8 mouse cellular contexts compared by ENCODE assay signal in genomic region chr19:3576451-3577264, GRCm38 (mm10). TPM values are rescaled to one million over a fixed set of nuclear protein-coding genes. Genes with fewer than 3 reads are reported as not detected.
DNase-seq lines count a peak whose midpoint lies in the region; ATAC-seq and TF ChIP-seq lines count a peak whose summit lies in the region.

No protein-coding gene starts in this region.

- WGBS in heart, embryonic 15.5 days, result 71% methylated on average over 5 of the region's 5 CpGs
- WGBS in liver, embryonic 16.5 days (ENCODE audit: insufficient replicate concordance), result 60% methylated on average over 5 of the region's 5 CpGs

- peaks cover 5% of the 10 kb centered on the region for H3K36me3 ChIP-seq in G1E (replicated peaks)
- no peaks in the 10 kb centered on the region for H3K36me3 ChIP-seq in heart, embryonic 15.5 days
- H3K36me3 ChIP-seq in liver, embryonic 16.5 days (ENCODE audit: control insufficient read depth, insufficient read depth), result no peaks in the 10 kb centered on the region

- H3K27me3 ChIP-seq in G1E (ENCODE audit: insufficient read depth, low read length), result peaks cover 6% of the 10 kb centered on the region; the same call in 1 of the 2 replicates
- no peaks in the 10 kb centered on the region for H3K27me3 ChIP-seq in heart, embryonic 15.5 days
- no peaks in the 10 kb centered on the region for H3K27me3 ChIP-seq in liver, embryonic 16.5 days (ENCODE audit: control insufficient read depth, insufficient read depth, low read depth, low read length)

- no peak for TF ChIP-seq CTCF in gastrocnemius, adult 2 months (IDR thresholded peaks at IDR 0.05)
- TF ChIP-seq CTCF in G1E (IDR thresholded peaks at IDR 0.05; ENCODE audit: low read depth, low read length), result no peak

- no peak for ATAC-seq in G1E (ENCODE audit: extremely low read depth, insufficient number of reproducible peaks, low FRiP score, poor library complexity, severe bottlenecking)
- ATAC-seq in heart, embryonic 15.5 days (replicated peaks; ENCODE audit: insufficient number of reproducible peaks, insufficient read depth, low FRiP score, low read depth), result no peak
- no peak for ATAC-seq in liver, embryonic 16.5 days (ENCODE audit: low read depth)

- intact Hi-C loops in gastrocnemius, adult 2 months (cut with DNase I), result no loop called here

- peak; percentile 32 for DNase-seq in gastrocnemius, adult 2 months
- no peak for DNase-seq in gastrocnemius, postnatal 10 days
- DNase-seq in G1E (ENCODE audit: low spot score), result no peak
- no peak for DNase-seq in Muller cell, postnatal 12 days (ENCODE audit: inconsistent ontology term)
- DNase-seq in c-Kit-positive CD71-positive TER-119-positive erythroid progenitor cells, embryonic 14.5 days (ENCODE audit: low spot score), result no peak
- DNase-seq in layer of hippocampus, postnatal 25 days (ENCODE audit: extremely low spot score in 1 of 2, low spot score in 1 of 2), result no peak

- peak overlapping the region; percentile 100 for H3K27ac ChIP-seq in gastrocnemius, adult 2 months
- peak overlapping the region; percentile 97 for H3K27ac ChIP-seq in heart, embryonic 15.5 days
- H3K27ac ChIP-seq in liver, embryonic 16.5 days (ENCODE audit: low read length), result peak overlapping the region; percentile 95

- H3K4me3 ChIP-seq in gastrocnemius, adult 2 months, result peak overlapping the region; percentile 90
- peak overlapping the region; percentile 88; the same call in 1 of the 2 replicates for H3K4me3 ChIP-seq in G1E (ENCODE audit: low read depth, low read length)
- H3K4me3 ChIP-seq in heart, embryonic 15.5 days, result peak overlapping the region; percentile 87
- H3K4me3 ChIP-seq in liver, embryonic 16.5 days (ENCODE audit: low read depth, low read length), result peak overlapping the region; percentile 95

- H3K4me2 ChIP-seq in heart, embryonic 15.5 days, result peak overlapping the region; percentile 51
- peak overlapping the region; percentile 64 for H3K4me2 ChIP-seq in liver, embryonic 16.5 days (ENCODE audit: low read depth, low read length)

- H3K9me3 ChIP-seq in G1E (replicated peaks), result no peaks in the 10 kb centered on the region; the same call in 1 of the 2 replicates
- no peaks in the 10 kb centered on the region for H3K9me3 ChIP-seq in heart, embryonic 15.5 days (replicated peaks)
- H3K9me3 ChIP-seq in liver, embryonic 16.5 days (replicated peaks; ENCODE audit: control insufficient read depth, low read length), result no peaks in the 10 kb centered on the region

- H3K9ac ChIP-seq in heart, embryonic 15.5 days, result no peak overlapping the region
- peak overlapping the region; percentile 96 for H3K9ac ChIP-seq in liver, embryonic 16.5 days (ENCODE audit: low read depth, low read length)

- peaks cover 38% of the 10 kb centered on the region for H3K4me1 ChIP-seq in G1E (ENCODE audit: insufficient read depth, low read depth, low read length)
- peaks cover 40% of the 10 kb centered on the region for H3K4me1 ChIP-seq in heart, embryonic 15.5 days (replicated peaks)
- peaks cover 32% of the 10 kb centered on the region for H3K4me1 ChIP-seq in liver, embryonic 16.5 days (ENCODE audit: control insufficient read depth, low read depth, low read length)

RNA-seq across cellular contexts. Expression of gene Ppp6r3, which starts 1.1 kb away (rescaled TPM):
- 10 to 100 TPM; 66.1 to 70.5 TPM for total RNA-seq in gastrocnemius, adult 2 months (2021)
- total RNA-seq in gastrocnemius, postnatal 10 days (2021), result 10 to 100 TPM; 58.2 to 68.7 TPM
- total RNA-seq in G1E (2014; fragmentation: Nextera tagmentation) (109 and 115 TPM in 2 replicates), G1E (2017) (95.3 and 105 TPM in 2 replicates)
- polyA plus RNA-seq in G1E (2012), result 59.5 and 84.7 TPM in 2 replicates
- 41.3 and 46.5 TPM in 2 replicates for polyA plus RNA-seq in heart, embryonic 15.5 days (2015; fragmentation: Nextera tagmentation; extraction: Ambion mirVana)
- polyA plus RNA-seq in liver, embryonic 16.5 days (2015; fragmentation: Nextera tagmentation; extraction: Ambion mirVana), result 23.9 and 24.6 TPM in 2 replicates
- 10 to 100 TPM; 79.6 to 91.7 TPM for total RNA-seq in layer of hippocampus, postnatal 25 days (2021)
